Mouse (Mus musculus) left cerebral cortex, adult 18-20 months (tissue): ENCODE results near the gene Top2a. TPM values are rescaled to one million over a fixed set of nuclear protein-coding genes. Genes with fewer than 3 reads are reported as not detected.

Experiments
- DNase-seq, 2 experiments: peaks; one replicate each; pipeline ENCODE4 v3.0.0; 2021 to 2022; ENCODE audit warnings: low spot score in 2 of 2, mixed read lengths in 1 of 2
- total RNA-seq, 2 experiments: library from RNA; stranded (reverse); gene quantifications; 2 replicates each; pipeline ENCODE4 v1.2.3; 2021

Gene Top2a
- total RNA-seq, 2 experiments from 2014 or later, result 0.40 to 0.67 TPM

GRCm38 (mm10) chr11:98950484-98950883, 73.5 kb downstream of the Top2a start:
- no peak for DNase-seq

- DNase-seq, result no peak
Observed at GRCm38 (mm10) chr11:98949958-98950460, 74.0 kb downstream of the Top2a start.

GRCm38 (mm10) chr11:98949242-98949957, 74.6 kb downstream of the Top2a start:
- DNase-seq, result no peak

- no peak for DNase-seq
Observed at GRCm38 (mm10) chr11:98947969-98948569, 75.9 kb downstream of the Top2a start.

GRCm38 (mm10) chr11:98945605-98945977, 78.4 kb downstream of the Top2a start:
- DNase-seq, result no peak

- no peak for DNase-seq
Observed at GRCm38 (mm10) chr11:98944897-98945604, 78.9 kb downstream of the Top2a start.

GRCm38 (mm10) chr11:98943741-98944461, 80.1 kb downstream of the Top2a start:
- no peak for DNase-seq

Other genes starting within 250 kb of the Top2a start
- gene Nr1d1, start 248.9 kb downstream of the Top2a start, total RNA-seq, result 100 to 1,000 TPM in 1 of 2 experiments, 10 to 100 TPM in 1; 87.2 to 122 TPM
- gene Msl1, start 228.7 kb downstream of the Top2a start, total RNA-seq, result 100 to 1,000 TPM; 182 to 185 TPM
- gene Casc3, start 219.3 kb downstream of the Top2a start, total RNA-seq, result 10 to 100 TPM; 53.0 to 57.3 TPM
- 100 to 1,000 TPM; 133 to 139 TPM for gene Rapgefl1, start 187.4 kb downstream of the Top2a start, total RNA-seq
- gene Wipf2, start 160.6 kb downstream of the Top2a start, total RNA-seq, result 10 to 100 TPM; 73.3 to 75.5 TPM
- gene Cdc6, start 116.4 kb downstream of the Top2a start, total RNA-seq, result under 1 TPM; 0.33 to 0.45 TPM
- 10 to 100 TPM; 14.4 to 14.9 TPM for gene Rara, start 96.4 kb downstream of the Top2a start, total RNA-seq
- gene Gjd3, start 41.2 kb downstream of the Top2a start, total RNA-seq, result 1 to 10 TPM; 1.8 to 2.0 TPM
- 10 to 100 TPM; 64.2 to 73.2 TPM for gene Igfbp4, start 17.1 kb upstream of the Top2a start, total RNA-seq
- gene Tns4, start 65.1 kb upstream of the Top2a start, total RNA-seq, result under 1 TPM; 0.14 to 0.16 TPM
- gene Ccr7, start 130.9 kb upstream of the Top2a start, total RNA-seq, result under 1 TPM in 1 of 2 experiments, not detected in 1; 0.49 TPM
- gene Smarce1, start 206.8 kb upstream of the Top2a start, total RNA-seq, result 10 to 100 TPM; 53.4 to 53.7 TPM
- gene Krt222, start 219.9 kb upstream of the Top2a start, total RNA-seq, result 10 to 100 TPM; 28.3 to 32.0 TPM